Mouse (Mus musculus): Measurements from ENCODE around the gene Anks1b. TPM values are rescaled to one million over a fixed set of nuclear protein-coding genes. Genes with fewer than 3 reads are reported as not detected.

Gene Anks1b
- polyA plus RNA-seq, 1 experiment = 0.03 TPM

DNA sequence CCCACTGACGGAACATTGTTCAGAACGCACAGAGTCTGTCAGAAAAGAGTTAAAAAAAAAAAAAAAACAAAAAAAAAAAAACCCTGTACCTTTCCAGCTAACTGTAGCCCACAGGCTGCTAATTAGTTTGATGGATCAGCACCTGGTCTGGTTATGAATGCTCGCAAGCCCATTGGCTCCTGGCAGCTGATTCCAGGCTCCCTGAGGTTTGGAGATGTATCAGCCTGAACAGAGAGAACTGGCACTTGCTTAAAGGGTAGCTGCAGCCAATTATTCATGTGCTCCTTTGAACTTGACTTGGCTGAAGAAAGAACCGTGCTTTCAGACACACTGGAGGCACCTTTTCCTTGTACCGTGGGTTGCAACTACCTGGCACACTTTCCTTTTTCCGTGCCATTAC lies 941.1 kb downstream of the Anks1b start:
- 82% methylated on average over 6 of the region's 6 CpGs for WGBS
- Histone ChIP-seq H3K36me3 (ENCODE audit: control insufficient read depth, insufficient read depth, low read length) (no peaks in the 10 kb centered on the region), H3K4me3 (ENCODE audit: low read depth, low read length) (no peak overlapping the region), H3K27ac (ENCODE audit: insufficient read depth, low read depth, low read length) (no peak overlapping the region), H3K4me1 (ENCODE audit: control insufficient read depth, insufficient read depth, insufficient read length, low read length) (no peaks in the 10 kb centered on the region), H3K27me3 (ENCODE audit: control insufficient read depth, insufficient read depth, low read length) (no peaks in the 10 kb centered on the region)
- TF ChIP-seq CTCF (IDR thresholded peaks at IDR 0.05; ENCODE audit: extremely low read depth, insufficient read length, insufficient replicate concordance, low read depth, low read length) (no peak), POLR2A (IDR thresholded peaks at IDR 0.05; ENCODE audit: low read depth, low read length) (no peak)

- Histone ChIP-seq H3K36me3 (ENCODE audit: control insufficient read depth, insufficient read depth, low read length) (no peaks in the 10 kb centered on the region), H3K27ac (ENCODE audit: insufficient read depth, low read depth, low read length) (no peak overlapping the region), H3K27me3 (ENCODE audit: control insufficient read depth, insufficient read depth, low read length) (no peaks in the 10 kb centered on the region), H3K4me1 (ENCODE audit: control insufficient read depth, insufficient read depth, insufficient read length, low read length) (no peaks in the 10 kb centered on the region), H3K4me3 (ENCODE audit: low read depth, low read length) (no peak overlapping the region)
- no peak for TF ChIP-seq POLR2A (IDR thresholded peaks at IDR 0.05; ENCODE audit: low read depth, low read length)
- TF ChIP-seq CTCF (IDR thresholded peaks at IDR 0.05; ENCODE audit: extremely low read depth, insufficient read length, insufficient replicate concordance, low read depth, low read length) = no peak
- WGBS = 46% methylated on average over 10 of the region's 10 CpGs
These were observed 945.1 kb downstream of the Anks1b start for GRCm38 (mm10) chr10:90818246-90818937.

DNA sequence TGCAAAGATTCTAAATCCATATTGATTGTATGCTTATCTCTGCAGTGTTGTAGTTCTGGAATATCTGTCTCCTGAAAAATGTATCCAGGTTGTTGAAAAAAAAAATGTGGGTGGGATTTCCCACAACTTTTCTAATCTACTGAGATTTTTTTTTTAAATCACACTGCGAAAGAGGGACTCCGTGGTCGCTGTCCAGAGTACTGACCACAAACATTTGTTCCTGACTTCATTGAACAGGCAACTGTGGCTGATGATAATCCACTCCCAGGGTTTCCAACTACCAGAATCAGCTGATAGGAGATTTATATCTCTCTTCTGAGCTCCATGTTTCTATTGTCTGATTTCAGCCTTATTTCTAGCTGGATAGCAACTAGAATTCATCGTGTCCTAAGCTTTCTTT lies 950.1 kb downstream of the Anks1b start:
- no peak overlapping the region for H3K4me3 ChIP-seq (ENCODE audit: low read depth, low read length)
- WGBS = 17% methylated on average over 4 of the region's 4 CpGs
- no peaks in the 10 kb centered on the region for H3K4me1 ChIP-seq (ENCODE audit: control insufficient read depth, insufficient read depth, insufficient read length, low read length)
- TF ChIP-seq CTCF (IDR thresholded peaks at IDR 0.05; ENCODE audit: extremely low read depth, insufficient read length, insufficient replicate concordance, low read depth, low read length) (no peak), POLR2A (IDR thresholded peaks at IDR 0.05; ENCODE audit: low read depth, low read length) (no peak)
- H3K36me3 ChIP-seq (ENCODE audit: control insufficient read depth, insufficient read depth, low read length) = no peaks in the 10 kb centered on the region
- peaks cover 8% of the 10 kb centered on the region; the same call in 1 of the 2 replicates for H3K27me3 ChIP-seq (ENCODE audit: control insufficient read depth, insufficient read depth, low read length)
- H3K27ac ChIP-seq (ENCODE audit: insufficient read depth, low read depth, low read length) = no peak overlapping the region

DNA sequence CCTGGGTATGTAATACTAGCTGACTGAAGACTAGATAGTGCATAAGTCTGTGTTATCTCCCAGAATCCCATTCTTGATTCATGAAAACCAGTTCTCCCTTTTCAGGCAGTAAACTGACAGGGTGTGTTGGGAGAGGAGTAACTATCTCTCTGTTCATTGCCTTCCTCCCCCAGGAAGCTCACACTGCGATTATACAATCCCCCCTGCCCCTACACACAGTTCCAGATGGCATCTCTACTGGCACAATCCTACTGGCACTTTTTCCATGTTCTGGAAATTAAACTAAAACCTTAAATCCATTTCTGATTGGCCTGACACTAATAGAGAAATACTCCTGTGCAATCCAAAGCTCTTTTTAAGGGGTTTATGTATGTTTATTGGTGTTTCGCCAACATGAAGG lies 951.4 kb downstream of the Anks1b start:
- no peaks in the 10 kb centered on the region for H3K36me3 ChIP-seq (ENCODE audit: control insufficient read depth, insufficient read depth, low read length)
- H3K4me1 ChIP-seq (ENCODE audit: control insufficient read depth, insufficient read depth, insufficient read length, low read length) = no peaks in the 10 kb centered on the region
- H3K27ac ChIP-seq (ENCODE audit: insufficient read depth, low read depth, low read length) = no peak overlapping the region
- no peak overlapping the region for H3K4me3 ChIP-seq (ENCODE audit: low read depth, low read length)
- TF ChIP-seq POLR2A (IDR thresholded peaks at IDR 0.05; ENCODE audit: low read depth, low read length) (no peak), CTCF (IDR thresholded peaks at IDR 0.05; ENCODE audit: extremely low read depth, insufficient read length, insufficient replicate concordance, low read depth, low read length) (no peak)
- H3K27me3 ChIP-seq (ENCODE audit: control insufficient read depth, insufficient read depth, low read length) = peaks cover 20% of the 10 kb centered on the region
- WGBS = 78% methylated on average over 2 of the region's 2 CpGs

GRCm38 (mm10) chr10:90826939-90827338 lies 953.6 kb downstream of the Anks1b start:
- H3K4me1 ChIP-seq (ENCODE audit: control insufficient read depth, insufficient read depth, insufficient read length, low read length) = no peaks in the 10 kb centered on the region
- no peak overlapping the region for H3K4me3 ChIP-seq (ENCODE audit: low read depth, low read length)
- TF ChIP-seq POLR2A (IDR thresholded peaks at IDR 0.05; ENCODE audit: low read depth, low read length) (no peak), CTCF (IDR thresholded peaks at IDR 0.05; ENCODE audit: extremely low read depth, insufficient read length, insufficient replicate concordance, low read depth, low read length) (no peak)
- H3K27me3 ChIP-seq (ENCODE audit: control insufficient read depth, insufficient read depth, low read length) = peaks cover 35% of the 10 kb centered on the region
- WGBS = 20% methylated on average over 4 of the region's 4 CpGs
- H3K36me3 ChIP-seq (ENCODE audit: control insufficient read depth, insufficient read depth, low read length) = no peaks in the 10 kb centered on the region
- no peak overlapping the region for H3K27ac ChIP-seq (ENCODE audit: insufficient read depth, low read depth, low read length)

DNA sequence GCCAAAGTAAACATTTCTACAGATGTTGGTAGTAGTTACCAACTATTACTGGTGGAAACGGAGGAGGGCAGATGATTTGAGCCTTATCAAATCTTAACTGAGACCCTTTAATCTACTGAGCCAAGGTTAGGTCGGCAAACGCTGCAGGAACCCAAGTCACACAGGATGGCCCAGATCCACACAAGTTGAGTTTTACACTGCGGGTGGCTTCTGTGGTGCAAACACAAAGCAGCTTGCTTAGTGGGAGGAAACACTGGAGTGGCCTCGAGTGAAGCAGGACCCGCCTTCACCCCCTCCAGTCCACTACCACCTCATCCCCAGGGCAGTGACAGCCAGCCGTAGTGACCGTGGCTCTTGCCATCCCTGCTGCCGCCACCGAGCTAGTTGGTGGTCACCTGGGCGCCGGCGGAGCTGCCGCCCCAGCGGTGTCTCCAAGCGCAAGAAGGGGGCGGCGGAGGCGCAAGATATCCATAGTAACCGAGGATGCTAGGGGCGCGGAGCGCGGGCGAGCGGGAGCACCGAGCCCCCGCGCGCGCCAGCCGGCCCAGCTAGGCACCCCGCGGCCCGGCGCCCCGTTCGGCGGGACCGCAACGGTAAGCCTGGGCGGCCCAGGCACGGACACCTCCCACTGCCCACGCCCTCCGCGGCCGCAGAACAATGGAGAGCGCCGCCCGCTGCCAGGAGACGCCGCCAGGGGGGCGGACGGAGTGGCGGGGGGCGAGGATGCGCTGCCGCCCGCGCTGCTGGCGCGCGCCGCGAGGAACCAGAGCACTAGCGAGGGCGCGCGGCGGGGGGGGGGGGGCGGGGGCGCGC lies 955.5 kb downstream of the Anks1b start:
- WGBS = 1% methylated on average over 44 of the region's 73 CpGs
- Histone ChIP-seq H3K27me3 (ENCODE audit: control insufficient read depth, insufficient read depth, low read length) (peaks cover 35% of the 10 kb centered on the region), H3K27ac (ENCODE audit: insufficient read depth, low read depth, low read length) (no peak overlapping the region), H3K4me3 (ENCODE audit: low read depth, low read length) (peak overlapping the region; percentile 42; the same call in 1 of the 2 replicates), H3K4me1 (ENCODE audit: control insufficient read depth, insufficient read depth, insufficient read length, low read length) (no peaks in the 10 kb centered on the region), H3K36me3 (ENCODE audit: control insufficient read depth, insufficient read depth, low read length) (no peaks in the 10 kb centered on the region)
- TF ChIP-seq POLR2A (IDR thresholded peaks at IDR 0.05; ENCODE audit: low read depth, low read length) (no peak), CTCF (IDR thresholded peaks at IDR 0.05; ENCODE audit: extremely low read depth, insufficient read length, insufficient replicate concordance, low read depth, low read length) (no peak)

Measured in small intestine, adult 2 months (tissue).